Mouse (Mus musculus) ES-Bruce4 (cell line): ENCODE data around the gene Trim10. TPM values are rescaled to one million over a fixed set of nuclear protein-coding genes. Genes with fewer than 3 reads are reported as not detected.
"Not testable (repeated sequence)": the region's sequence is repeated elsewhere in the genome, so short reads cannot be mapped to it uniquely, and the experiment has no call there.

ENCODE experiments used
- H3K27ac ChIP-seq: 2 replicates; pipeline ENCODE4 v1.5.1; 2012; ENCODE audit warnings: low read length, inconsistent platforms; ENCODE audit not compliant: insufficient read depth
- H3K27me3 ChIP-seq: 2 replicates; pipeline ENCODE4 v1.6.1; 2012; ENCODE audit warnings: mild to moderate bottlenecking, low read length, inconsistent platforms; ENCODE audit not compliant: control insufficient read depth, poor library complexity, insufficient read depth, severe bottlenecking
- H3K36me3 ChIP-seq: 2 replicates; pipeline ENCODE4 v1.6.1; 2012; ENCODE audit warnings: inconsistent platforms, mild to moderate bottlenecking, low read length, moderate library complexity; ENCODE audit not compliant: control insufficient read depth, poor library complexity, insufficient read depth, severe bottlenecking
- H3K4me1 ChIP-seq: one replicate; pipeline ENCODE4 v1.8.1; 2011; ENCODE audit warnings: low read length; ENCODE audit not compliant: control insufficient read depth, insufficient read depth
- H3K4me3 ChIP-seq: 2 replicates; pipeline ENCODE4 v1.5.1; 2011; ENCODE audit warnings: low read depth, mild to moderate bottlenecking, low read length
- H3K9ac ChIP-seq: 2 replicates; pipeline ENCODE4 v1.6.1; 2012; ENCODE audit warnings: low read depth, mild to moderate bottlenecking, inconsistent platforms; ENCODE audit not compliant: poor library complexity, severe bottlenecking
- H3K9me3 ChIP-seq: replicated peaks from 2 replicates; pipeline ENCODE4 v1.6.1; 2012; ENCODE audit warnings: mild to moderate bottlenecking, low read length, inconsistent platforms; ENCODE audit not compliant: control insufficient read depth, poor library complexity, insufficient read depth, severe bottlenecking
- CTCF ChIP-seq: IDR thresholded peaks from one replicate; pipeline ENCODE4 v1.8.1; 2011; ENCODE audit warnings: low read depth, low read length
- EP300 ChIP-seq: IDR thresholded peaks from 2 replicates; pipeline ENCODE4 v1.6.1; 2011; ENCODE audit warnings: low read depth, low read length; ENCODE audit not compliant: insufficient read depth
- POLR2A ChIP-seq: IDR thresholded peaks from one replicate; pipeline ENCODE4 v1.8.1; 2011; ENCODE audit warnings: low read length; ENCODE audit not compliant: insufficient read depth
- polyA plus RNA-seq: library from polyadenylated mRNA; stranded (reverse); fragments of >200 nt; gene quantifications from 2 replicates; pipeline ENCODE4 v1.2.4, GENCODE M21; 2011; ENCODE audit warnings: low read depth; ENCODE audit not compliant: missing spikeins, insufficient read depth, insufficient read length

Trim10 gene
- polyA plus RNA-seq = not detected in 2 replicates

GRCm38 (mm10) chr17:36869284-36869954 lies at the start of gene Trim10:
TSS of gene Trim10 (plus strand) at chr17:36869574.
- no peaks in the 10 kb centered on the region for H3K27me3 ChIP-seq
- H3K4me3 ChIP-seq = no peak within 1 kb of the TSS
- no peak within 1 kb of the TSS for H3K27ac ChIP-seq
- H3K9ac ChIP-seq = no peak within 1 kb of the TSS
- H3K4me1 ChIP-seq = no peaks in the 10 kb centered on the region
- no peaks in the 10 kb centered on the region for H3K9me3 ChIP-seq
- TF ChIP-seq EP300 (no peak), POLR2A (no peak), CTCF (no peak)
- H3K36me3 ChIP-seq = no peaks in the 10 kb centered on the region

- Histone ChIP-seq H3K27ac (no peak overlapping the region), H3K27me3 (no peaks in the 10 kb centered on the region), H3K9me3 (no peaks in the 10 kb centered on the region), H3K36me3 (no peaks in the 10 kb centered on the region), H3K4me1 (no peaks in the 10 kb centered on the region), H3K4me3 (no peak overlapping the region), H3K9ac (no peak overlapping the region)
- TF ChIP-seq CTCF = peak; percentile 63
- TF ChIP-seq POLR2A = no peak
Observed at GRCm38 (mm10) chr17:36824005-36824404, 45.4 kb upstream of the Trim10 start.

DNA sequence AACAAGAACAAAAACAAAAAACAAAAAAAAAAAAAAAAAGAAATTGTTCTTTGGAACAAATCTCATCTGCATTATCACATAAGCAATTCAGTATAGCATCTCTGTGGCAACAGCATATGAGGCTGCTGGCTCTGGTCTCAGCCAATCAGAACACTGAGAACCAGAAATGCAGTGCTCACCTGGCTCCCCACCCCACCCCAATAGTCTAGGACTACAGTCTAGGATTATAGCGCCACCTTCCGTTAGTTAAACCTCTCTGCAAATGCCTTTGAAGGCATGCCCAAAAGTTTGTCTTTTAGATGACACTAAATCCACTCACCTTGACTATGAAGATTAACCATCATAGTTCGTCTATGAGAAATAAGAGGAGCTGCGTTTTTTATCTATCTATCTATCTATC lies 43.8 kb upstream of the Trim10 start:
- TF ChIP-seq EP300 = no peak
- TF ChIP-seq CTCF = peak; percentile 24

DNA sequence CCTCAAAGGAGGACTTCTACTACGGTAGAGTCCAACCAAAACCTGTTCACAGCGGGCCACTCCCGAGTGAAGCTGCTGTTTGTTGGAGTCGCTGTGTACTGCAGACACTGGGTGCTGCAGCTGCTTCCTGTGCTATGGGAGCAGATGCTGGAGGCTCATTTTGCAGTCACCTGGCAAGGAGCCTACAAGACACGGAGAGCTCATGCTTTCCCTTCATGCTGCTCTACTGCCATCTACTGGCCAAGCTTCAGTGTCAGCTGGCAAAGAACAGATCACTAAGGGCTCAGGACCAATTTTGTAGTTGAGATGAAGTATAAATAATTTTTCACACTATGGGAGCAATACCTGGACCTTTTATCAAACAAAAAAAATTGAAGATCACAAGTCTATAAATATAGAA lies 43.4 kb upstream of the Trim10 start:
- H3K27me3 ChIP-seq, H3K27ac ChIP-seq, H3K4me3 ChIP-seq, H3K9me3 ChIP-seq, H3K4me1 ChIP-seq, H3K36me3 ChIP-seq, H3K9ac ChIP-seq: not testable (repeated sequence)
- TF ChIP-seq CTCF = peak; percentile 61

More for the DNA sequence above, 43.8 kb upstream of the Trim10 start:
- H3K9ac ChIP-seq = no peak overlapping the region
- no peak overlapping the region for H3K27ac ChIP-seq
- no peak overlapping the region for H3K4me3 ChIP-seq
- no peaks in the 10 kb centered on the region for H3K9me3 ChIP-seq
- H3K36me3 ChIP-seq = no peaks in the 10 kb centered on the region
- no peaks in the 10 kb centered on the region for H3K4me1 ChIP-seq
- H3K27me3 ChIP-seq = no peaks in the 10 kb centered on the region

GRCm38 (mm10) chr17:36828488-36828887 lies 40.9 kb upstream of the Trim10 start:
- no peak for TF ChIP-seq POLR2A
- TF ChIP-seq CTCF = no peak
- TF ChIP-seq EP300 = no peak
- Histone ChIP-seq H3K4me3 (no peak overlapping the region), H3K36me3 (no peaks in the 10 kb centered on the region), H3K27me3 (no peaks in the 10 kb centered on the region), H3K9me3 (no peaks in the 10 kb centered on the region), H3K9ac (no peak overlapping the region), H3K27ac (no peak overlapping the region), H3K4me1 (no peaks in the 10 kb centered on the region)

- H3K9me3 ChIP-seq = no peaks in the 10 kb centered on the region
- TF ChIP-seq POLR2A = no peak
- TF ChIP-seq CTCF = no peak
- TF ChIP-seq EP300 = no peak
- no peaks in the 10 kb centered on the region for H3K27me3 ChIP-seq
- H3K36me3 ChIP-seq = no peaks in the 10 kb centered on the region
- H3K9ac ChIP-seq = no peak overlapping the region
- H3K27ac ChIP-seq = no peak overlapping the region
- no peaks in the 10 kb centered on the region for H3K4me1 ChIP-seq
- H3K4me3 ChIP-seq = no peak overlapping the region
Observed at GRCm38 (mm10) chr17:36830470-36830869, 38.9 kb upstream of the Trim10 start.
